18 mouse cellular contexts compared by ENCODE assay signal in genomic region chr7:64619261-64619660, GRCm38 (mm10).
"Had no signal": no experiment of that assay in that cellular context is flagged by ENCODE, and none has a peak within 500 bp of the region (broad histone marks: within the 10 kb centered on the region; RNA-seq: fewer than 3 reads in every experiment).

No protein-coding gene starts in this region.

- ATAC-seq: liver, postnatal 0 days; lung, postnatal 0 days had no signal

- H3K27ac ChIP-seq: liver, embryonic 15.5 days; lung, embryonic 15.5 days; macrophage; midbrain, embryonic 12.5 days; midbrain, embryonic 15.5 days; stomach, embryonic 15.5 days; stomach, postnatal 0 days had no signal

- H3K9me3 ChIP-seq: liver, embryonic 15.5 days; lung, embryonic 15.5 days; midbrain, embryonic 12.5 days; midbrain, embryonic 15.5 days; neural tube, embryonic 13.5 days; stomach, embryonic 15.5 days had no signal

- H3K27me3 ChIP-seq: liver, embryonic 15.5 days; lung, embryonic 15.5 days; megakaryocyte, embryonic 14.5 days; midbrain, embryonic 12.5 days; midbrain, embryonic 15.5 days; neural tube, embryonic 13.5 days; stomach, embryonic 15.5 days had no signal

- H3K36me3 ChIP-seq: liver, embryonic 15.5 days; lung, embryonic 15.5 days; midbrain, embryonic 12.5 days; midbrain, embryonic 15.5 days; neural tube, embryonic 13.5 days; stomach, embryonic 15.5 days had no signal

- H3K4me1 ChIP-seq: liver, embryonic 15.5 days; lung, embryonic 15.5 days; megakaryocyte, embryonic 14.5 days; midbrain, embryonic 12.5 days; stomach, embryonic 15.5 days had no signal

- H3K4me3 ChIP-seq: liver, embryonic 15.5 days; lung, embryonic 15.5 days; megakaryocyte, embryonic 14.5 days; midbrain, embryonic 12.5 days; midbrain, embryonic 15.5 days; neural tube, embryonic 13.5 days; stomach, embryonic 15.5 days had no signal

- DNase-seq: liver, postnatal 0 days; lung, adult 2 months; lung, postnatal 14 days; lung, postnatal 36 days; right cerebral cortex, postnatal 14 days; thymus, adult 2 months; thymus, postnatal 25 days; thymus, postnatal 4 days had no signal

- H3K4me2 ChIP-seq: liver, embryonic 15.5 days; lung, embryonic 15.5 days; midbrain, embryonic 12.5 days; midbrain, embryonic 15.5 days; neural tube, embryonic 13.5 days; stomach, embryonic 15.5 days had no signal

- H3K9ac ChIP-seq: liver, embryonic 15.5 days; liver, postnatal 0 days; lung, embryonic 15.5 days; midbrain, embryonic 12.5 days; midbrain, embryonic 15.5 days; neural tube, embryonic 13.5 days; stomach, embryonic 15.5 days had no signal
